Mouse (Mus musculus): Measurements from ENCODE around the gene Hdac4. TPM values are rescaled to one million over a fixed set of nuclear protein-coding genes. Genes with fewer than 3 reads are reported as not detected.

The Hdac4 gene
- polyA plus RNA-seq, 1 experiment from 2014 or later, result 15.4 TPM

DNA sequence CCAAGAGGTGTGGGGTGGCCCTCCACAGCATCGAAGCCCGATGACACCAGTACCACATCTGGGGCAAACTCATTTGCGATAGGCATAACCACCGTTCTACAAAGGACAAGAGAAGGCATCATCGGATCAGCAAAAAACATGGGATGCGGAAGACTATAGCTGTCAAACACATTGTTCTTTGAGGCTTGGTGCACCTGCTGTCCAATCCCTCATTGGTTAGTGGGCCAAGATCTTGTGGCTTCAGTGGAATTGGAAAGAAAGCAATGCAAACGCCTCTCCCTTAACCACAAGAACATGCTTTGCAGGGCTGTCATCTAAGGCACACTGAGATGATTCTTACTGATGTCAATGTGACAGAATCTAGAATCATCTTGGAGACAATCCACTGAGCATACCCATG, 248.1 kb downstream of the Hdac4 start:
- no peak overlapping the region for H3K9ac ChIP-seq (ENCODE audit: low read length)
- H3K27ac ChIP-seq (replicated peaks in 1 of 2; ENCODE audit: control insufficient read depth in 1 of 2, insufficient read depth in 1 of 2, low read depth in 2 of 2, low read length in 2 of 2), result no peak overlapping the region
- H3K36me3 ChIP-seq (ENCODE audit: control insufficient read depth, insufficient read depth, low read length), result peaks cover 61% of the 10 kb centered on the region
- no peak overlapping the region for H3K4me2 ChIP-seq (ENCODE audit: low read length)
- ATAC-seq (ENCODE audit: insufficient number of reproducible peaks, insufficient read depth, low FRiP score, low read depth), result no peak
- no peaks in the 10 kb centered on the region for H3K9me3 ChIP-seq (ENCODE audit: control insufficient read depth, low read length)
- H3K4me1 ChIP-seq (ENCODE audit: control insufficient read depth in 2 of 2, insufficient read depth in 2 of 2, low read length in 2 of 2), result no peaks in the 10 kb centered on the region
- 93% methylated on average over 7 of the region's 7 CpGs for WGBS
- H3K27me3 ChIP-seq (ENCODE audit: control insufficient read depth, insufficient read depth, low read length), result no peaks in the 10 kb centered on the region
- H3K4me3 ChIP-seq (ENCODE audit: control insufficient read depth in 1 of 2, insufficient read depth in 1 of 2, low read depth in 1 of 2, low read length in 2 of 2), result no peak overlapping the region

DNA sequence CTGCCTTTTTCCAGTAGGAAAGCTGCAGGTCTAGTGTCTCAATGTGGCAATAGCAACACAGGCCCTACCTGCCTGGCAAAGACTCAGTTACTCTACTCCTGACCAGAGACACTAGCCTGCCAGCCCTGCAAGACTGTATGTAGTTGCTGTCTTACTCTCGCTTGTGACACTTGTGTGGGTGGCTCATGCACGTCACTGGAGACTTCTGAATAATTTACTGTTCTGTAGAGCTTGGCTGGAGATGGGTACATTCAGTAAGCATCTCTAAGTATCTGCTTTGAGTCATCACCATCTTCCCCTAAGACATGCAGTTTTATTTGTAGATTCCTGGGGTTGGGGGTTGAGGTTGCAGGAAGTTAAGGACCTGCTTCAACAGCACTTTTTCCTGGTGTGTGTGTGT, 252.9 kb downstream of the Hdac4 start:
- WGBS, result 79% methylated on average over 2 of the region's 2 CpGs
- H3K36me3 ChIP-seq (ENCODE audit: control insufficient read depth, insufficient read depth, low read length), result peaks cover 59% of the 10 kb centered on the region

DNA sequence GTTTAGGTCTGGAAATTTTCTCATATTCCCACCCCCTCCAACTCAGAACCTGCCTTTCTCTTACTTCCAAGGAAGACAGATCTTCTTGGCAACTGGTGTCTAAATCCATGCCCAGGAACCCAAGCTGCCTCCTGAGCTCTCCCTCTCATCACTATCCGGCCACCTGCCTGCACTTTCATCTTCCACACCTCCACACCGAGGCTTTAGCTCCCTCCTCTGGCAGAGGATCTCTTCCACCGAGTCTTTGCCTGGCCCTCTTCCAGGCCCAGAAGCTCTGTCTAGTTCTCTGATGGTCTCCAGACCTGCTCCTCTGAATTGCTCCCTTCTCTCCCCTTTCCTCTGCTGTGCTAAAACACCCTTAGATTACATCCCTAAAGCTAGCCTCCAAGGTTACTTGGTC, 253.5 kb downstream of the Hdac4 start:
- no peaks in the 10 kb centered on the region for H3K9me3 ChIP-seq (ENCODE audit: control insufficient read depth, low read length)
- H3K27ac ChIP-seq (replicated peaks in 1 of 2; ENCODE audit: control insufficient read depth in 1 of 2, insufficient read depth in 1 of 2, low read depth in 2 of 2, low read length in 2 of 2), result no peak overlapping the region
- peaks cover 57% of the 10 kb centered on the region for H3K36me3 ChIP-seq (ENCODE audit: control insufficient read depth, insufficient read depth, low read length)
- no peak overlapping the region for H3K9ac ChIP-seq (ENCODE audit: low read length)
- no peak for ATAC-seq (ENCODE audit: insufficient number of reproducible peaks, insufficient read depth, low FRiP score, low read depth)
- no peak overlapping the region for H3K4me3 ChIP-seq (ENCODE audit: control insufficient read depth in 1 of 2, insufficient read depth in 1 of 2, low read depth in 1 of 2, low read length in 2 of 2)
- H3K4me2 ChIP-seq (ENCODE audit: low read length), result no peak overlapping the region
- H3K4me1 ChIP-seq (ENCODE audit: control insufficient read depth in 2 of 2, insufficient read depth in 2 of 2, low read length in 2 of 2), result no peaks in the 10 kb centered on the region
- H3K27me3 ChIP-seq (ENCODE audit: control insufficient read depth, insufficient read depth, low read length), result no peaks in the 10 kb centered on the region
- 38% methylated on average over 3 of the region's 3 CpGs for WGBS

More for the DNA sequence above, 252.9 kb downstream of the Hdac4 start:
- Histone ChIP-seq H3K9ac (ENCODE audit: low read length) (no peak overlapping the region), H3K9me3 (ENCODE audit: control insufficient read depth, low read length) (no peaks in the 10 kb centered on the region), H3K27me3 (ENCODE audit: control insufficient read depth, insufficient read depth, low read length) (no peaks in the 10 kb centered on the region), H3K4me1 (ENCODE audit: control insufficient read depth in 2 of 2, insufficient read depth in 2 of 2, low read length in 2 of 2) (no peaks in the 10 kb centered on the region), H3K4me3 (ENCODE audit: control insufficient read depth in 1 of 2, insufficient read depth in 1 of 2, low read depth in 1 of 2, low read length in 2 of 2) (no peak overlapping the region), H3K27ac (replicated peaks in 1 of 2; ENCODE audit: control insufficient read depth in 1 of 2, insufficient read depth in 1 of 2, low read depth in 2 of 2, low read length in 2 of 2) (no peak overlapping the region), H3K4me2 (ENCODE audit: low read length) (no peak overlapping the region)
- ATAC-seq (ENCODE audit: insufficient number of reproducible peaks, insufficient read depth, low FRiP score, low read depth), result no peak

DNA sequence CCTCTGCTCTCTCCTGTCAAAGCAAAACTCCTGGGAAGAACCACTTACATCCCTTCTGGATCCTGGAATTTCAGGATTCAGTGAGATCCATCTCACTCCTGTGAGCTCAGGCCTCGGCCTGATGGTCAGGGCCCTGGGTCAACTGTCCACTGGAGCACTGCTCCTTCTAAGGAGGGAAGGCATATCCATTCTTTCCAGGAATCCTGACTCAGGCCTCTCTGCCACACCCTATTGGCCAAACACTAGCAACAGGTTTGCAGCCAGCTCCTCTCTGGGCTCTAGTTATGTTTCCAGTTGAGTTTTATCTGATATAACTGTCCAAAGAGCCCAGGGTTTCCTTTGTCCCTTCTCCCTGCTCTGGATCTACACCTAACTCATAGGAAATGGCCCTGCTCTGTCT, 254.4 kb downstream of the Hdac4 start:
- 85% methylated on average over 1 of the region's 1 CpGs for WGBS
- Histone ChIP-seq H3K4me3 (ENCODE audit: control insufficient read depth in 1 of 2, insufficient read depth in 1 of 2, low read depth in 1 of 2, low read length in 2 of 2) (no peak overlapping the region), H3K9me3 (ENCODE audit: control insufficient read depth, low read length) (no peaks in the 10 kb centered on the region), H3K9ac (ENCODE audit: low read length) (no peak overlapping the region), H3K27me3 (ENCODE audit: control insufficient read depth, insufficient read depth, low read length) (no peaks in the 10 kb centered on the region), H3K36me3 (ENCODE audit: control insufficient read depth, insufficient read depth, low read length) (peaks cover 54% of the 10 kb centered on the region), H3K27ac (replicated peaks in 1 of 2; ENCODE audit: control insufficient read depth in 1 of 2, insufficient read depth in 1 of 2, low read depth in 2 of 2, low read length in 2 of 2) (no peak overlapping the region), H3K4me2 (ENCODE audit: low read length) (no peak overlapping the region), H3K4me1 (ENCODE audit: control insufficient read depth in 2 of 2, insufficient read depth in 2 of 2, low read length in 2 of 2) (no peaks in the 10 kb centered on the region; a peak in 1 of 4 replicates)
- ATAC-seq (ENCODE audit: insufficient number of reproducible peaks, insufficient read depth, low FRiP score, low read depth), result no peak

DNA sequence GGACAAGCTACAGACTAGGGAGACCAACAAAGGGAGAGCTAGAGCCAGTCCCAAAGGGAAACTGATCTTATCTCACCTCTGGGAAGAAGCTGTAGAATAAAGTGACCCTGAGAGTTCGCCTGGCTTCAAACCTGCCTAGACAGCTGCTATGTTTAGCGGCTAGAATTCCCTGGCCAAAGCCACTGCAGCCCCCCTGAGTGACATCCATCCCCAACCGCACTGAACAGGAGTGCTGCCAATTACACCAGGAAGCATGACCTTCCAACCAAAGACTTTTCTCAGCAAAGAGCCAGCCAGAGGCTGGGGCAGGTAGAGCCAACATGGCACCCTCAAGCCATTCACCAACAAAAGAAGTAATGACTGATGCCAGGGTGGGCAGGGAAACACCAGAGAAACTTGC, 260.3 kb downstream of the Hdac4 start:
- peak overlapping the region in 1 of 2 experiments; percentile 0; a peak in 1 of 4 replicates for H3K27ac ChIP-seq (replicated peaks in 1 of 2; ENCODE audit: control insufficient read depth in 1 of 2, insufficient read depth in 1 of 2, low read depth in 2 of 2, low read length in 2 of 2)
- WGBS, result 31% methylated on average over 3 of the region's 3 CpGs
- peaks cover 55% of the 10 kb centered on the region for H3K36me3 ChIP-seq (ENCODE audit: control insufficient read depth, insufficient read depth, low read length)
- no peak overlapping the region for H3K9ac ChIP-seq (ENCODE audit: low read length)
- no peak overlapping the region for H3K4me3 ChIP-seq (ENCODE audit: control insufficient read depth in 1 of 2, insufficient read depth in 1 of 2, low read depth in 1 of 2, low read length in 2 of 2)
- H3K4me1 ChIP-seq (ENCODE audit: control insufficient read depth in 2 of 2, insufficient read depth in 2 of 2, low read length in 2 of 2), result peaks cover 2 to 12% of the 10 kb centered on the region in 2 experiments; a peak in 2 of 4 replicates
- H3K4me2 ChIP-seq (ENCODE audit: low read length), result no peak overlapping the region
- no peaks in the 10 kb centered on the region for H3K9me3 ChIP-seq (ENCODE audit: control insufficient read depth, low read length)
- no peak for ATAC-seq (ENCODE audit: insufficient number of reproducible peaks, insufficient read depth, low FRiP score, low read depth)
- H3K27me3 ChIP-seq (ENCODE audit: control insufficient read depth, insufficient read depth, low read length), result no peaks in the 10 kb centered on the region

DNA sequence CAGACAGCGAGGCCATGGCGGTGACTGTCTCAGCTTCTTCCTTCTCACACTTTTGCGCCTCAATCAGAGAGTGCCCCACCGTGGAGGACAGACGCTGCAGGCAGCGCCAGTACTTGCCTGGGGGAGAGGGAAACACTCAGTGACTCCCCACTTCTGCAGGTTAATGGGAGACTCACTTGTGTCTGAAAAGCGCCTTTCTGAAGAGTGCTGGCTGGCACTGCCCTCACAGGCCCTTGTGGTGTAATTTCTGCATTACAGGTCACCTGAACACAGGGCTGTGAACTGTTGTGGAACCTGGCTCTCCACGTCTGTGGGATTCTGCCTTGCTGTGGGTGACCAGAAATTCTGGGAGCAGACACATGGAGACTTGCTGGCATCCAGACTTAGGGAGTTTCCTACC, 261.8 kb downstream of the Hdac4 start:
- Histone ChIP-seq H3K4me3 (ENCODE audit: control insufficient read depth in 1 of 2, insufficient read depth in 1 of 2, low read depth in 1 of 2, low read length in 2 of 2) (no peak overlapping the region), H3K9me3 (ENCODE audit: control insufficient read depth, low read length) (no peaks in the 10 kb centered on the region), H3K9ac (ENCODE audit: low read length) (no peak overlapping the region)

DNA sequence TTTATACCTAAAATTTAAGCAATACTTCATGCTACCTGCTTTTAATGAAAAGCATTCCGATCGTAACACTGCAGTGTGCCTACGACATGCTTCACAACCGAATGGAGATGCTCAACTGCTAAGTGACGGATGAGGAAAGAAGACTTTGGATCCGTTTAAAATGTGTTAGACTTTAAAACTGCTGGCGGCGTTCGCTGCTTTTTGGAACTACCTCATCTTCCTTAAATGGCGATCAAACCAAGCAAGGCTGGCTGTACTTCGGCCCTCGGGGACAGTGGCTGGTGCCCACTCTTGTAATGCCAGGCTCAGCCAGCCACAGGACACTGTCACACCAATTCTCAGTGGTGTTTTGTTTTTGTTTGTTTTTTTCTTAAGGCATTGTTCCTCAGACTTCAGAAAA, 263.3 kb downstream of the Hdac4 start:
- 90% methylated on average over 12 of the region's 12 CpGs for WGBS
- H3K36me3 ChIP-seq (ENCODE audit: control insufficient read depth, insufficient read depth, low read length), result peaks cover 57% of the 10 kb centered on the region

More for the DNA sequence above, 261.8 kb downstream of the Hdac4 start:
- no peak for ATAC-seq (ENCODE audit: insufficient number of reproducible peaks, insufficient read depth, low FRiP score, low read depth)
- H3K36me3 ChIP-seq (ENCODE audit: control insufficient read depth, insufficient read depth, low read length), result peaks cover 58% of the 10 kb centered on the region
- H3K27ac ChIP-seq (replicated peaks in 1 of 2; ENCODE audit: control insufficient read depth in 1 of 2, insufficient read depth in 1 of 2, low read depth in 2 of 2, low read length in 2 of 2), result no peak overlapping the region
- H3K27me3 ChIP-seq (ENCODE audit: control insufficient read depth, insufficient read depth, low read length), result no peaks in the 10 kb centered on the region
- peaks cover 8 to 15% of the 10 kb centered on the region in 2 experiments; a peak in 3 of 4 replicates for H3K4me1 ChIP-seq (ENCODE audit: control insufficient read depth in 2 of 2, insufficient read depth in 2 of 2, low read length in 2 of 2)
- no peak overlapping the region for H3K4me2 ChIP-seq (ENCODE audit: low read length)
- WGBS, result 87% methylated on average over 8 of the region's 8 CpGs

DNA sequence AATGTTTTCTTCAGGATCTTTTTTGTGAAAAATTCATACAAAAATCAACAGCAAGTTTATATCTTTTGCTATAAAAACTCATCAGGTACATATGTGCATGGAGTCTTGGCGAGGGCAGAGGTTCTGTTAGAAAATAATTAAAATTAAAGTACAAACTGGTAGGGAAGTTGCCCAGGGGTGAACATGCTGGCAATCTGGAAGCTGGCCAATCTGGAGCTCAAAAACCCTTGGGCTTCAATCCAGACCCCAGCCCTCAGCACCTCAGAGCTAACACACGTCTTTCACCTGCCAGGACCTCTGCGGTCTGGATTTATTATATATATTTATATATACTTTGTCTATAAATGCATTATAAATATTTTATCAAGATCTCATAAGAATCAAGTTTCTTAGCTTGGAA, 263.7 kb downstream of the Hdac4 start:
- 77% methylated on average over 3 of the region's 3 CpGs for WGBS
- no peak for ATAC-seq (ENCODE audit: insufficient number of reproducible peaks, insufficient read depth, low FRiP score, low read depth)
- no peaks in the 10 kb centered on the region for H3K9me3 ChIP-seq (ENCODE audit: control insufficient read depth, low read length)
- H3K27me3 ChIP-seq (ENCODE audit: control insufficient read depth, insufficient read depth, low read length), result no peaks in the 10 kb centered on the region
- H3K4me3 ChIP-seq (ENCODE audit: control insufficient read depth in 1 of 2, insufficient read depth in 1 of 2, low read depth in 1 of 2, low read length in 2 of 2), result no peak overlapping the region
- H3K4me2 ChIP-seq (ENCODE audit: low read length), result no peak overlapping the region
- H3K4me1 ChIP-seq (ENCODE audit: control insufficient read depth in 2 of 2, insufficient read depth in 2 of 2, low read length in 2 of 2), result peaks cover 15 to 21% of the 10 kb centered on the region in 2 experiments
- peaks cover 57% of the 10 kb centered on the region for H3K36me3 ChIP-seq (ENCODE audit: control insufficient read depth, insufficient read depth, low read length)
- no peak overlapping the region for H3K27ac ChIP-seq (replicated peaks in 1 of 2; ENCODE audit: control insufficient read depth in 1 of 2, insufficient read depth in 1 of 2, low read depth in 2 of 2, low read length in 2 of 2)
- H3K9ac ChIP-seq (ENCODE audit: low read length), result no peak overlapping the region

More for the DNA sequence above, 263.3 kb downstream of the Hdac4 start:
- Histone ChIP-seq H3K9ac (ENCODE audit: low read length) (no peak overlapping the region), H3K27ac (replicated peaks in 1 of 2; ENCODE audit: control insufficient read depth in 1 of 2, insufficient read depth in 1 of 2, low read depth in 2 of 2, low read length in 2 of 2) (no peak overlapping the region), H3K4me2 (ENCODE audit: low read length) (no peak overlapping the region), H3K4me1 (ENCODE audit: control insufficient read depth in 2 of 2, insufficient read depth in 2 of 2, low read length in 2 of 2) (peaks cover 15 to 21% of the 10 kb centered on the region in 2 experiments), H3K27me3 (ENCODE audit: control insufficient read depth, insufficient read depth, low read length) (no peaks in the 10 kb centered on the region), H3K4me3 (ENCODE audit: control insufficient read depth in 1 of 2, insufficient read depth in 1 of 2, low read depth in 1 of 2, low read length in 2 of 2) (no peak overlapping the region), H3K9me3 (ENCODE audit: control insufficient read depth, low read length) (no peaks in the 10 kb centered on the region)
- no peak for ATAC-seq (ENCODE audit: insufficient number of reproducible peaks, insufficient read depth, low FRiP score, low read depth)
